Mouse (Mus musculus) liver, postnatal 0 days (tissue): ENCODE measurements around the gene Mlh1. TPM values are rescaled to one million over a fixed set of nuclear protein-coding genes. Genes with fewer than 3 reads are reported as not detected.

Experiments used
- ATAC-seq: fragments of 200-750 bp; cut with Nextera tagmentation; 2 replicates; pipeline ENCODE4 v1.8.0; 2017; ENCODE audit warnings: mild to moderate bottlenecking, moderate library complexity
- DNase-seq: peaks from one replicate; pipeline ENCODE4 v3.0.0-alpha.2; 2016
- H3K27ac ChIP-seq: fragments of 300-500 bp; sonication (generic); 2 replicates; pipeline ENCODE4 v1.5.1; 2014; ENCODE audit warnings: antibody characterized with exemption, moderate library complexity, mild to moderate bottlenecking, low read depth
- H3K27me3 ChIP-seq: fragments of 300-500 bp; sonication (generic); 2 replicates; pipeline ENCODE4 v1.6.1; 2014; ENCODE audit warnings: low read length, control low read depth, mixed read lengths; ENCODE audit not compliant: insufficient read depth
- H3K36me3 ChIP-seq: fragments of 300-500 bp; sonication (generic); replicated peaks from 2 replicates; pipeline ENCODE4 v1.6.1; 2014; ENCODE audit warnings: mild to moderate bottlenecking, control low read depth, low read length, moderate library complexity, mixed read lengths; ENCODE audit not compliant: insufficient read depth
- H3K4me1 ChIP-seq: fragments of 300-500 bp; sonication (generic); 2 replicates; pipeline ENCODE4 v1.6.1; 2014; ENCODE audit warnings: antibody characterized with exemption, mild to moderate bottlenecking, control low read depth; ENCODE audit not compliant: insufficient read depth
- H3K4me2 ChIP-seq: fragments of 300-500 bp; sonication (generic); 2 replicates; pipeline ENCODE4 v1.6.1; 2014; ENCODE audit warnings: low read depth, mild to moderate bottlenecking, low read length, moderate library complexity, mixed read lengths
- H3K4me3 ChIP-seq: fragments of 300-500 bp; sonication (generic); 2 replicates; pipeline ENCODE4 v1.5.1; 2014; ENCODE audit warnings: low read depth, low read length
- H3K9ac ChIP-seq: fragments of 300-500 bp; sonication (generic); replicated peaks from 2 replicates; pipeline ENCODE4 v1.6.1; 2014; ENCODE audit warnings: mild to moderate bottlenecking, moderate library complexity
- H3K9me3 ChIP-seq: fragments of 300-500 bp; sonication (generic); 2 replicates; pipeline ENCODE4 v1.6.1; 2016; ENCODE audit warnings: mild to moderate bottlenecking, control low read depth, low read length, mixed read lengths
- CTCF ChIP-seq: sonication (generic); IDR thresholded peaks from 2 replicates; pipeline ENCODE4 v1.5.1; 2016; ENCODE audit warnings: antibody characterized with exemption, low read depth
- EP300 ChIP-seq: IDR thresholded peaks from 2 replicates; pipeline ENCODE4 v1.6.1; 2016; ENCODE audit warnings: antibody characterized with exemption, low read depth, mild to moderate bottlenecking
- WGBS: fragments of 180-500 bp; shearing (Covaris S2); extraction: QIAGEN DNeasy Blood & Tissue Kit; methylation state at CpG from one replicate; pipeline ENCODE4 v1.1.7; 2014; ENCODE audit not compliant: insufficient replicate concordance; 5-methylcytosine and 5-hydroxymethylcytosine counted together
- polyA plus RNA-seq: library from polyadenylated mRNA; unstranded; fragments of >200 nt; fragmentation: Nextera tagmentation; extraction: Ambion mirVana; gene quantifications from 2 replicates; pipeline ENCODE4 v1.2.1, GENCODE M21; 2015

Gene Mlh1
- polyA plus RNA-seq, result 9.8 and 10.1 TPM in 2 replicates

GRCm38 (mm10) chr9:111271434-111272160 is at the start of gene Mlh1, which contains the start of gene Epm2aip1:
TSS of gene Mlh1 (minus strand) at chr9:111271791.
TSS of gene Epm2aip1 (plus strand) at chr9:111271929.
- DNase-seq (peak; percentile 98), ATAC-seq (peak; percentile 96)
- under 1% methylated on average over 61 of the region's 64 CpGs for WGBS
- peaks cover 26% of the 10 kb centered on the region for H3K36me3 ChIP-seq
- TF ChIP-seq EP300 (no peak), CTCF (0 out of 2 replicates have a peak, but pooled peaks have one; percentile 14)
- peak within 1 kb of the TSS; percentile 87 for H3K9ac ChIP-seq
- peak within 1 kb of the TSS; percentile 82 for H3K4me2 ChIP-seq
- peaks cover 35% of the 10 kb centered on the region for H3K4me1 ChIP-seq
- peak within 1 kb of the TSS; percentile 94 for H3K27ac ChIP-seq
- peak within 1 kb of the TSS; percentile 79 for H3K4me3 ChIP-seq
- no peaks in the 10 kb centered on the region for H3K27me3 ChIP-seq
- no peaks in the 10 kb centered on the region for H3K9me3 ChIP-seq

DNA sequence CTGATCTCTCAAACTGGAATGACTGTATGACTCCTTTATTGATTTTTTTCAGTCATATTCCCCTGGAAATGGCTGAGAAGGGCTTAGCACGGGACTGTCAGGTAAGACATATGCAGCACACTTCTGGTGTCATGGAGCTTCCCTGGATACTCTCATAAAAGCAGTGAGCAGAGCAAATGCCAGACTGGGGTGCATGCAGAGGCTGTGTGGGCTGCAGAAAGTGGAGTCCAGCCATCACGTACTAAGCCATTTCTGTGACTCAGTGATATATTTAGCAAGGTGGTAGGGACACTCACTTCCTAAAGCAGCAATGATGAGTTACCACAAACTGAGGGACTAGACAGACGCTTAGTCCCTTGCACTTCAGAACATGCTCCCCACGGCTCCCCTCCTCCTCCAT is 49.3 kb upstream of the Mlh1 start:
- Histone ChIP-seq H3K4me2 (no peak overlapping the region), H3K4me1 (no peaks in the 10 kb centered on the region), H3K9ac (no peak overlapping the region), H3K27ac (no peak overlapping the region), H3K27me3 (no peaks in the 10 kb centered on the region), H3K9me3 (no peaks in the 10 kb centered on the region), H3K4me3 (no peak overlapping the region), H3K36me3 (no peaks in the 10 kb centered on the region)
- 68% methylated on average over 4 of the region's 4 CpGs for WGBS
- no peak for DNase-seq
- TF ChIP-seq CTCF (no peak), EP300 (no peak)
- no peak for ATAC-seq

DNA sequence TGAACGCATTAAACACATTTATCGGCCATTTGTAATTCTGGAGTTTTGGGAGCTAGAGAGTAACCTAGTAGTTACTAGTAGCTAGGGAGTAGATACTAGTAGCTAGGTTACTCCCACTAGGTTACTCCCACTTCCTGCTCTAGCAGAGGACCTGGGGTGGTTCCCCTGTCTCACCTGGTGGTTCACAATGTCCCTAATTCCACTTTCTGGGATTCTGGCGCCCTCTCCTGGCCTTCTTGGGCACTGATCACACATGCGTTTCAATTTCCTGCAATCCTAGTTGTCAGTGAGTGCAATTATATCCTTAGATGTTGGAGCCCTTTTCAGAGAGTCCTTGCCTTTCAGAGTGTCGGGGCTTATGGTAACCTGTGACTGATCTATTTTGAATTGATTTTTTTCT is 42.6 kb upstream of the Mlh1 start:
- no peak for ATAC-seq
- DNase-seq, result peak; percentile 74
- H3K36me3 ChIP-seq, result no peaks in the 10 kb centered on the region
- no peak overlapping the region for H3K4me3 ChIP-seq
- H3K9ac ChIP-seq, result no peak overlapping the region
- H3K4me2 ChIP-seq, result no peak overlapping the region
- TF ChIP-seq EP300, result no peak
- peak; percentile 82 for TF ChIP-seq CTCF
- WGBS, result 34% methylated on average over 5 of the region's 5 CpGs
- peaks cover 4% of the 10 kb centered on the region for H3K4me1 ChIP-seq
- no peak overlapping the region for H3K27ac ChIP-seq
- H3K9me3 ChIP-seq, result 0 out of 2 replicates have a peak, but pooled peaks cover 4% of the 10 kb centered on the region
- peaks cover 51% of the 10 kb centered on the region for H3K27me3 ChIP-seq

GRCm38 (mm10) chr9:111313793-111314192 is 42.2 kb upstream of the Mlh1 start:
- peaks cover 4% of the 10 kb centered on the region for H3K4me1 ChIP-seq
- H3K27ac ChIP-seq, result no peak overlapping the region
- DNase-seq, result no peak
- TF ChIP-seq EP300 (no peak), CTCF (no peak)
- H3K4me2 ChIP-seq, result no peak overlapping the region
- 0 out of 2 replicates have a peak, but pooled peaks cover 4% of the 10 kb centered on the region for H3K9me3 ChIP-seq
- no peak overlapping the region for H3K4me3 ChIP-seq
- WGBS, result 22% methylated on average over 5 of the region's 5 CpGs
- ATAC-seq, result no peak
- no peak overlapping the region for H3K9ac ChIP-seq
- no peaks in the 10 kb centered on the region for H3K36me3 ChIP-seq
- peaks cover 55% of the 10 kb centered on the region for H3K27me3 ChIP-seq

DNA sequence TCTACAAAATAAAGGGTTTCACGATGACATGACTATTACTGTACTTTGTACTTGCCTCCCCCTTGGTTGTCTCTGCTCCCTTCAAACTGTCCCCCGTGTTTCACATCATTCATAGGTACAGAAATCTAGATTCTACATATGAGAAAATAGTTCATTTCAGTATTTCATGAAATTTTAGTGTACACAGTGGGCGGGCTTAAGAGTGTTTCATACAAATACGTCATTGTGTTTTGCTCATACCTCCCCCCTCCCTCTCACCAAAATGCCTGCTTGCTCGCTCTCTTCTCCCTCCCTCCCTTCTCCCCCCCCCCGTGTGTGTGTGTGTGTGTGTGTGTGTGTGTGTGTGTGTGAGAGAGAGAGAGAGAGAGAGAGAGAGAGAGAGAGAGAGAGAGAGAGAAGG is 41.7 kb upstream of the Mlh1 start:
- Histone ChIP-seq H3K4me2 (no peak overlapping the region), H3K36me3 (no peaks in the 10 kb centered on the region), H3K9ac (no peak overlapping the region), H3K9me3 (0 out of 2 replicates have a peak, but pooled peaks cover 4% of the 10 kb centered on the region), H3K4me3 (no peak overlapping the region), H3K4me1 (peaks cover 4% of the 10 kb centered on the region), H3K27ac (no peak overlapping the region), H3K27me3 (peaks cover 55% of the 10 kb centered on the region)
- DNase-seq (no peak), ATAC-seq (no peak)
- 12% methylated on average over 5 of the region's 6 CpGs for WGBS
- no peak for TF ChIP-seq CTCF
- TF ChIP-seq EP300, result no peak

GRCm38 (mm10) chr9:111312442-111313141 is 41.0 kb upstream of the Mlh1 start:
- TF ChIP-seq EP300 (no peak), CTCF (no peak)
- Histone ChIP-seq H3K9me3 (0 out of 2 replicates have a peak, but pooled peaks cover 4% of the 10 kb centered on the region), H3K36me3 (no peaks in the 10 kb centered on the region), H3K27me3 (peaks cover 55% of the 10 kb centered on the region), H3K9ac (no peak overlapping the region), H3K27ac (no peak overlapping the region), H3K4me3 (peak overlapping the region; percentile 39), H3K4me1 (peaks cover 4% of the 10 kb centered on the region), H3K4me2 (peak overlapping the region; percentile 61)
- no peak for ATAC-seq
- 2% methylated on average over 32 of the region's 59 CpGs for WGBS
- DNase-seq, result peak; percentile 15
